31 mouse cellular contexts compared by ENCODE assay signal in genomic region chr8:63933171-63933570, GRCm38 (mm10). TPM values are rescaled to one million over a fixed set of nuclear protein-coding genes. Genes with fewer than 3 reads are reported as not detected.
"Had no signal": no experiment of that assay in that cellular context is flagged by ENCODE, and none has a peak within 500 bp of the region (broad histone marks: within the 10 kb centered on the region; RNA-seq: fewer than 3 reads in every experiment).

No protein-coding gene starts in this region.

- H3K36me3 ChIP-seq: kidney, embryonic 15.5 days; limb, embryonic 12.5 days; limb, embryonic 15.5 days; liver, embryonic 12.5 days; liver, embryonic 15.5 days; midbrain, embryonic 12.5 days; midbrain, embryonic 15.5 days; neural tube, embryonic 12.5 days; neural tube, embryonic 15.5 days had no signal

- H3K4me1 ChIP-seq: kidney, embryonic 15.5 days; limb, embryonic 12.5 days; limb, embryonic 15.5 days; liver, embryonic 12.5 days; liver, embryonic 15.5 days; midbrain, embryonic 12.5 days; midbrain, embryonic 15.5 days; neural tube, embryonic 12.5 days; neural tube, embryonic 15.5 days had no signal

- H3K9ac ChIP-seq: kidney, embryonic 15.5 days; limb, embryonic 12.5 days; limb, embryonic 15.5 days; liver, embryonic 12.5 days; liver, embryonic 15.5 days; midbrain, embryonic 12.5 days; midbrain, embryonic 15.5 days; neural tube, embryonic 12.5 days; neural tube, embryonic 15.5 days had no signal

- H3K9me3 ChIP-seq: kidney, embryonic 15.5 days; limb, embryonic 12.5 days; limb, embryonic 15.5 days; liver, embryonic 12.5 days; liver, embryonic 15.5 days; midbrain, embryonic 12.5 days; midbrain, embryonic 15.5 days; neural tube, embryonic 12.5 days; neural tube, embryonic 15.5 days had no signal

- DNase-seq: kidney, adult 8-10 months; kidney, postnatal 10 days; kidney, postnatal 36 days; layer of hippocampus, postnatal 36 days; left cerebral cortex, postnatal 4 days; lung, adult 2 months; lung, postnatal 14 days; lung, postnatal 4 days; right cerebral cortex, postnatal 25 days; spleen, adult 18-20 months; thymus, adult 18-20 months; thymus, postnatal 36 days had no signal

- H3K4me3 ChIP-seq: kidney, embryonic 15.5 days; left cerebral cortex, adult 2 months; limb, embryonic 12.5 days; limb, embryonic 15.5 days; liver, embryonic 12.5 days; liver, embryonic 15.5 days; midbrain, embryonic 12.5 days; midbrain, embryonic 15.5 days; neural tube, embryonic 12.5 days; neural tube, embryonic 15.5 days had no signal

- H3K27ac ChIP-seq: kidney, embryonic 15.5 days; left cerebral cortex, adult 2 months; limb, embryonic 12.5 days; limb, embryonic 15.5 days; liver, embryonic 12.5 days; liver, embryonic 15.5 days; midbrain, embryonic 12.5 days; midbrain, embryonic 15.5 days; neural tube, embryonic 12.5 days; neural tube, embryonic 15.5 days had no signal

- H3K27me3 ChIP-seq: kidney, embryonic 15.5 days; limb, embryonic 12.5 days; limb, embryonic 15.5 days; liver, embryonic 12.5 days; liver, embryonic 15.5 days; midbrain, embryonic 12.5 days; midbrain, embryonic 15.5 days; neural tube, embryonic 12.5 days; neural tube, embryonic 15.5 days had no signal

RNA-seq across cellular contexts. Expression of gene Sgo2b, which starts 18.9 kb away (rescaled TPM):
- total RNA-seq: layer of hippocampus, adult 8-10 months; layer of hippocampus, postnatal 10 days; layer of hippocampus, postnatal 36 days; left cerebral cortex, adult 2 months; left cerebral cortex, postnatal 14 days; left cerebral cortex, postnatal 4 days; megakaryocyte progenitor cell, adult 5-6 weeks; megakaryocyte-erythroid progenitor cell, adult 5-6 weeks had no signal
- polyA plus RNA-seq: kidney, embryonic 15.5 days; limb, embryonic 12.5 days; limb, embryonic 15.5 days; liver, embryonic 12.5 days; liver, embryonic 15.5 days; lung, adult 2 months; lung, embryonic 16.5 days; midbrain, embryonic 12.5 days; midbrain, embryonic 15.5 days; neural tube, embryonic 12.5 days; neural tube, embryonic 15.5 days; stomach, embryonic 16.5 days; testis, adult 2 months; urinary bladder, adult 2 months had no signal
